Mouse (Mus musculus) duodenum, adult 2 months (tissue): ENCODE results near the gene Gm43064. TPM values are rescaled to one million over a fixed set of nuclear protein-coding genes. Genes with fewer than 3 reads are reported as not detected.

Experiments
- polyA plus RNA-seq: library from polyadenylated mRNA; depleted of rRNA; stranded (reverse); fragments of >200 nt; gene quantifications from 2 replicates; pipeline ENCODE4 v1.2.3, GENCODE M21; 2012; ENCODE audit warnings: low replicate concordance; rRNA removed

Gene Gm43064
- polyA plus RNA-seq = not detected in 2 replicates

GRCm38 (mm10) chr3:103808891-103809798, at the start of gene Gm43064, which contains the start of the genes Dclre1b and Ap4b1:
Gene Gm43064 (plus strand): TSS chr3:103809573.
Gene Dclre1b (minus strand): TSS chr3:103809444.
Gene Ap4b1 (plus strand): TSS chr3:103809520.

GRCm38 (mm10) chr3:103791230-103792110, 17.9 kb upstream of the Gm43064 start, which contains the start of gene Hipk1:
Gene Hipk1 (minus strand): TSS chr3:103791563.

GRCm38 (mm10) chr3:103832426-103832825, 23.1 kb downstream of the Gm43064 start, which contains the start of gene Bcl2l15:
Gene Bcl2l15 (plus strand): TSS chr3:103832601.

DNA sequence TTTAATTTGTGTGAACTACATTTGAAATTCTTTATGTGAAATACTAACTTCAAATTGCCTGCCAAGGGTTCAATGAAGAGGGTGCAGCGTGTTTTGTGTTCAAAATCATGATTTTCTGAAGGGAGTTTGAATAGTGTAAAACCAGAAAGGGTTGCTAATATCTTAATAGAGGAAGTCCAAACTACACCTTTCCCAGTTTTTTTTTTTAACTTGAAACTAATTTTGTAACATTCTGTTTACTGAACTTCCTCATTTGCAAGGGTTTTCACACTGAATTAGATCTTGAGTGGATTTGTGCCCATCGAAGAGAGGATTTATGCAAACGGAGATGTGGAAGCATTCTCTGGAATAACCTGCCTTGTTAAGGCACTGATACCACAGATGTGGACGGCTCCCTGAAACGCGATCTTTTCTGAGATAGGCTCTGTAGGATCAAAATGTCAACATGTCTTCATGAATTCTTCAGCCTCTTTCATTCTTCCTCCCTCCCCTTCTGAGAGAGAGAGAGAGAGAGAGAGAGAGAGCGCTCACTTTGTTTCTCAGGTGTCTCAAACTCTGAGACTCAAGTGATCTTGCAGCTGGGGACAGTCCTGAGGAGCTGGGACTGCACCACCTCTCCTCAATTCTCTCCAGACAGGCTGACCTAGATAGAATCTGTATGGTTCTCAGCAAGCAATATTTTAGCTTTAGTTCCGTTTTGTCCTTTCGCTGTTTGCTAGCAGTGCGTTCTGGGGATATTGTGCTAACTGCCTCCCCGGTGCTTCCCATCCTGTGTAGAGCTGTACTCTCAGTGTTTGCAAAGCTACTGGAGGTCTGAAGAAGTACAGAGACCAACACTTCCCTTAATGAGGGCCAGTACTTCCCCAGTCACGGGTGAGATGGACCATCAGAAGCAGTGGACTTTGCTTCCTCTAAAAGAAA, 49.8 kb downstream of the Gm43064 start, which contains the start of gene Ptpn22:
TSS of gene Ptpn22 (plus strand) at position 915 of the 921 bp plus-strand sequence.

Other genes with a start within 250 kb of the Gm43064 start
- gene Syt6, start 234.3 kb upstream of the Gm43064 start, polyA plus RNA-seq = 0.08 and 0.28 TPM in 2 replicates
- gene Atg4a-ps, start 163.5 kb upstream of the Gm43064 start, polyA plus RNA-seq = not detected in 2 replicates
- gene Olfml3, start 71.6 kb upstream of the Gm43064 start, polyA plus RNA-seq = 4.5 and 4.6 TPM in 2 replicates
- gene Gm10964, start 70.2 kb upstream of the Gm43064 start, polyA plus RNA-seq = not detected in 2 replicates
- 18.4 and 37.7 TPM in 2 replicates for gene Hipk1, start 18.0 kb upstream of the Gm43064 start, polyA plus RNA-seq
- gene Dclre1b, start 129 bp upstream of the Gm43064 start, polyA plus RNA-seq = 8.0 TPM in 2 replicates
- gene Ap4b1, start 53 bp upstream of the Gm43064 start, polyA plus RNA-seq = 5.0 and 7.6 TPM in 2 replicates
- gene Bcl2l15, start 23.0 kb downstream of the Gm43064 start, polyA plus RNA-seq = 0.97 and 7.1 TPM in 2 replicates
- gene Ptpn22, start 50.2 kb downstream of the Gm43064 start, polyA plus RNA-seq = 1.1 and 2.0 TPM in 2 replicates
- gene Rsbn1, start 104.5 kb downstream of the Gm43064 start, polyA plus RNA-seq = 2.0 and 2.2 TPM in 2 replicates
- gene Phtf1, start 158.5 kb downstream of the Gm43064 start, polyA plus RNA-seq = 1.5 and 1.6 TPM in 2 replicates